Mouse (Mus musculus): ENCODE measurements around the gene Gm44805. TPM values are rescaled to one million over a fixed set of nuclear protein-coding genes. Genes with fewer than 3 reads are reported as not detected.

Gm44805 gene
- total RNA-seq, 2 experiments from 2014 or later, result not detected

GRCm38 (mm10) chr7:19634591-19634990 lies 46.6 kb downstream of the Gm44805 start:
- ATAC-seq (replicated peaks; ENCODE audit: low FRiP score, poor library complexity, severe bottlenecking), result no peak

DNA sequence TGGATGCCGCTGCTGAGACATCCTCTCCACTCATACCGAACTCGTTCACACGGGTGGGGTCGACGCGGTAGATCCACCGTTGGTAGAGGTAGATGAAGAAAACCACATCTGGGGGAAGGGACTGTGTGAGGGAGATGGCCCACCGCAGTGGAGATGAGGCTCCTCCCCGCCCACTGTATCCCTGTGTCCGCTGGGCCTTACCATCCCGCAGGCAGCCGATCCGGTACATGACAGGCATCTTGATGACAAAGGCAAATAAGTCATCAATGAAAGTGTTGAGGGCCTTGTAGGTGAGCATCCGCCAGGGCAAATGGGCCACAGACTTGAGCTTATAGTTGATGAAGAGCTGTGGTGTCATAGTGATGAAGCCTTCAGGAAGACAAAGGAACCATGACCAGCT lies 47.4 kb downstream of the Gm44805 start:
- no peak for ATAC-seq (replicated peaks; ENCODE audit: low FRiP score, poor library complexity, severe bottlenecking)

DNA sequence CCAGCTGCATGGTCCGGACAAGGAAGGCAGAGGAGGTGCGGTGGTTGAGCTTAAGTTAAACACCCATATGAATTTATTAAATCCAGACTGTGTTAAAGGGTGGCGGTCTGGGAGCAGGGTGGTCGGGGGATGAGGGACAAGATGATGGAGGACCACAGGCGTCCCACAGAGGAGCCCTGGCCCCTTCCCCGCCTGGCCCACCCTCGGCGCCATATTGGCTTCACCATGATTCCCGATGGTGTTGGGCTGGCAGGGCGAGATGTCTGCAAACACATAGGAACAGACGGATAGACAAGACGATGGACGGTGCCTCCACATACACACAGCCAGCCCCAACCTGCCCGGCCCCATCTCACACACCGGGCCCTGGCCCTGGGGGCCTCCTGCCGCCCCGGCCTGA lies 48.0 kb downstream of the Gm44805 start:
- no peak for ATAC-seq (replicated peaks; ENCODE audit: low FRiP score, poor library complexity, severe bottlenecking)

DNA sequence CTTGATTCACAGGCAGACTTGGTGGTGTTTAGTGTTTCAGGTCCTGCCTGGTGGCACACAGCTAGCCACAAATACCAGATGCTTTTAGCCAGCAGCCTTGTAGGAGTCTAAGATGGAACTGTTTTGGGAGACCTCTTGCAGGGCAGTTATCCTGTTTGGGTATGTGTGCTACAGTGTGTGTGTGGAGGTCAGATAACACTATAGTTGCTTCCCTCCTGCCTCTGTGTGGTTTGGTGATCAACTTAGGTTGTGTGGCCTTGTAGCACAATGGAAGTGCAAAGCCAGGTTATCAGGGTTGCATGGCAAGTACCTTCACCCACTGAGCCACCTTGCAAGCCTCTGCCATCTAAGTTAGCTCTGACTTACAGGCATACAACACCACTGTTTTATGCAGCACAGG lies 48.5 kb downstream of the Gm44805 start:
- peak; percentile 37; the same call in 1 of the 2 replicates for ATAC-seq (replicated peaks; ENCODE audit: low FRiP score, poor library complexity, severe bottlenecking)

DNA sequence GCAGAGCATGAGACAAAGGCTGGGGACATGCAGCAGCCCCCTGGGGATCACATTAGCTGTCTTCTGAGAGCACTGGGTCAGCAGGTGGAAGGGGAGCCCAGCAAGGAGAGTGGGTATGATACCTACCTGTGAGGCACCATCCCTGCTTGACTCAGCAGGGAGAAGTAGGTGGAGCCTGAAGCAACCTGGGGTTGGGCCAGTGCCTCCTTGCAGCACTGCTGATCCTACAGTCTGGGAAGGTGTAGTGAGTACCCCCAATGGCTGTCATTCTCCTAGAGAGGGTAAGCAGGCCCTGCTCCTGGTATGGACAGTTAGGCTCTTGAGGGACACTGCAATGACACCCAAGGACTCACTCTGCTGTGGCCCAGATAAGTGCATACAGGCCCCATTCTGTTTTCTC lies 48.9 kb downstream of the Gm44805 start:
- ATAC-seq (replicated peaks; ENCODE audit: low FRiP score, poor library complexity, severe bottlenecking), result peak; percentile 51

DNA sequence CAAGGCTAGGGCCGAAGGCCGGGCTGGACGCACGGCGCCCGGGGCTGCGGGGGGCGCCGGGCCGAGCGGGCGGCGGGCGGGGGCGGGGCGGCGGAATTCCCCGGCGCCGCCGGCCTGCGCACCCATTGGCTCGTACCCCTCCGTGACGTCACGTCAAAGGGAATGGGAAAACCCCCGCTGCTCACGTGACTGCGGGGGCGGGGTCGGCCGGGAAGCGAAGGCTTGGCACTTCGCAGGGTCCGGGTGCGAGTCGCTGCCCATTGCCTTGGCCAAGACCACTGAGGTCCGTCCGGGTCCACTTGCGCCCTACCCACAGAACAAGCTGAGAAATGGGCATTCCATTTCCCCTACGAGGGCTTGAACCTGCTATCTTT lies 51.9 kb downstream of the Gm44805 start, which contains the start of gene Relb:
Gene Relb (minus strand): TSS at position 78 of the 374 bp plus-strand sequence.
- ATAC-seq (replicated peaks; ENCODE audit: low FRiP score, poor library complexity, severe bottlenecking), result peak; percentile 61

DNA sequence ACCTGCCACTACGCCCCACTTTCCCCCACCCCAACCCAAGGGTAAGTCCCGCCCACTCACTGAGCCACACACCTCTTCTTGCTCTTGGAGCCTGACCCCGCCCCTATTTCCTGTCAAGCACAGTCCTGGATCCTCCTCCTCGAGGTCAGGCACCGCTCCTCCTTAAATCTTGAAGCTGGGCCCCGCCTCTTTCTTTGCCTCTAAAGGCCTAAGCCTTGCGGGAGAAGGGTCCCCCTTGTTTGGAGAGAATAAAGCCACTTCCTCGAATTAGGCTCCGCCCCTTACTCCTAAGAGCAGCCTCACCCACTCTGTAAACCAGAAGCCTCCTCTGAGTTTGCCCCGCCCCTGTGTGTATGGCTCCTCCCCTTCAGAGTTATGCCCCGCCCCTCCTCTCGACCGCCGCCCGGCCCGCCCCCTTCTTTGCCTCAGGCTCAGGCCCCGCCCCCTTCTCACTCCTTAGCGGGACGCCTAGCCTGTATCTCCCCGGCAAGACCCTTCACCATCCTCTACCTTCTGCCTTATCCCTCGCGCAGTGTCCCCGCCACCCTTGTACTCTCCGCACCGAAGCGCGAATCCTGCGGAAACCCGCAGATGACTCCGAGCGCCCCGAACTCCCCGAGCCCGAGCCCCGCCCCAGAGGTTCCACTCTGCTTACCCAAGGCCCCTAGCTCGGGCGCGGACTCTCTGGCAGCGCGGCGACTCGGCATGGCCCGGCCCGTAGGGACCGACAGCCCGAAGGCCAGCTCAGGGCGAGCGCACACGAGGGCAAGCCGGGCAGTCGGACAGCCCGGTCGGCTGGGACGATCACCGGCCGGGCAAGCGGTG lies 52.5 kb downstream of the Gm44805 start:
- ATAC-seq (replicated peaks; ENCODE audit: low FRiP score, poor library complexity, severe bottlenecking), result peak; percentile 66

DNA sequence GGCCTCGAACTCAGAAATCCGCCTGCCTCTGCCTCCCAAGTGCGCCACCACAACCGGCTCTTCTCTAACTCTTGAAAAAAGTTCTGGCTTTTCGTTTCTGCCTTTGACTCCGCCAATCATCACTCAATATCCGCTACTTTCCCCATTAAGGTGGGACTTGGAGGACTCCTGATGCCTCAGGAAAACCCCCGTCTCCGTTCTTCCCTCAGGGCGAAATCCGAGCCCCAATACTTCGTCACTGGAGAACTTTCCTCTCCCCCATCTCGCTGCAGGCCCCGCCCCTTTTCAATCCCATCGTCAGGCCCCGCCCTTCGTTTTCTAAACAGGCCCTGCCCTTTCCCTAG lies 53.1 kb downstream of the Gm44805 start:
- ATAC-seq (replicated peaks; ENCODE audit: low FRiP score, poor library complexity, severe bottlenecking), result no peak

DNA sequence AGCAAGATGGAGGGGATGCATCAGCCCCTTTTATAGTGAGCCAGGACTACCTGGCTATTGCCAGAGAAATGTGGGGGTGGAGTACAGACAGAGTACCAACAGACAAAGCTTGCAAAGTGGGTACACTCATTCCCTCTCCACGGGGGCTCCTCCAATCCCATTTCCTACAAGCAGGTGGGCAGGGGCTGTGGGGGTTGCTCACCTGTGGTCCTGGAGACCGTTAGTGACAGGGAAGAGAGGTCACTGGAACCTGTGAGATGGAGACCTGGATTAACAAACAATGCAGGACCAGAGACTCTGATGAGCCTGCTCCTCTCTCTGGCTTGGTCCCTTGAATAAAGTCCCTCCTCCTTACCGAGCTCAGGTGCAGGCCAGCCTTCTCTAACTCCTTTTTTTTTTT lies 53.5 kb downstream of the Gm44805 start:
- ATAC-seq (replicated peaks; ENCODE audit: low FRiP score, poor library complexity, severe bottlenecking), result no peak

DNA sequence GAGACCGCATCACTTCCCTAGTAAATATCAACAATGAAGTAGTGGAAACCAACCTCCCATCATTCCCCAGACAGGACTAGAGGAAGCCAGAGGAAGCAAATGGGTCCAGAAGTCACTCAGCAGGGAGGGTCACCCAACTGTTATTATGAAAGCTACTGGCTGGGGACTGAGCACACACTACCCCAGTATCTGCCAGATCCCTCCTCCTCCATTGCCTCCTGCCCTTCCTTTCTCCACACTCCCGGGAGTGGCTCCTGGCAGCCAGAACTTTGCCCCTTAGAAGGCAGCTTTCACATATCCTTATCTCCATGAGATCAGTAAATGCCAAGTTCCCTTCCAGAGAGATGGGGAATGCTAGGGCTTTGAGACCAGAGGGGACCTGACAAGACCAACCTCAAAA lies 57.8 kb downstream of the Gm44805 start:
- no peak for ATAC-seq (replicated peaks; ENCODE audit: low FRiP score, poor library complexity, severe bottlenecking)

GRCm38 (mm10) chr7:19622241-19622640 lies 59.0 kb downstream of the Gm44805 start:
- ATAC-seq (replicated peaks; ENCODE audit: low FRiP score, poor library complexity, severe bottlenecking), result no peak

Other genes starting within 250 kb of the Gm44805 start
- 1.9 and 5.2 TPM in 2 replicates for gene Mark4, start 222.6 kb downstream of the Gm44805 start, total RNA-seq (2015; ENCODE audit: low replicate concordance)
- gene Mark4, start 222.6 kb downstream of the Gm44805 start, total RNA-seq (2017; ENCODE audit: low replicate concordance), result 1.7 and 2.8 TPM in 2 replicates
- not detected in 2 replicates for gene Exoc3l2, start 218.1 kb downstream of the Gm44805 start, total RNA-seq (2015; ENCODE audit: low replicate concordance)
- not detected in 2 replicates for gene Exoc3l2, start 218.1 kb downstream of the Gm44805 start, total RNA-seq (2017; ENCODE audit: low replicate concordance)
- 3.5 and 4.2 TPM in 2 replicates for gene Bloc1s3, start 173.1 kb downstream of the Gm44805 start, total RNA-seq (2015; ENCODE audit: low replicate concordance)
- 0.84 and 1.5 TPM in 2 replicates for gene Bloc1s3, start 173.1 kb downstream of the Gm44805 start, total RNA-seq (2017; ENCODE audit: low replicate concordance)
- gene Trappc6a, start 173.0 kb downstream of the Gm44805 start, total RNA-seq (2015; ENCODE audit: low replicate concordance), result 17.9 and 18.8 TPM in 2 replicates
- gene Trappc6a, start 173.0 kb downstream of the Gm44805 start, total RNA-seq (2017; ENCODE audit: low replicate concordance), result 2.7 and 7.8 TPM in 2 replicates
- not detected in 2 replicates for gene Nkpd1, start 163.6 kb downstream of the Gm44805 start, total RNA-seq (2015; ENCODE audit: low replicate concordance)
- not detected in 2 replicates for gene Nkpd1, start 163.6 kb downstream of the Gm44805 start, total RNA-seq (2017; ENCODE audit: low replicate concordance)
- 12.5 and 13.3 TPM in 2 replicates for gene Ppp1r37, start 118.3 kb downstream of the Gm44805 start, total RNA-seq (2015; ENCODE audit: low replicate concordance)
- 22.9 and 37.9 TPM in 2 replicates for gene Ppp1r37, start 118.3 kb downstream of the Gm44805 start, total RNA-seq (2017; ENCODE audit: low replicate concordance)
- gene Zfp296, start 104.1 kb downstream of the Gm44805 start, total RNA-seq (2015; ENCODE audit: low replicate concordance), result not detected in 2 replicates
- 0.84 TPM in 1 of 2 replicates, not detected in the other for gene Zfp296, start 104.1 kb downstream of the Gm44805 start, total RNA-seq (2017; ENCODE audit: low replicate concordance)
- 32.0 and 46.7 TPM in 2 replicates for gene Gemin7, start 103.8 kb downstream of the Gm44805 start, total RNA-seq (2015; ENCODE audit: low replicate concordance)
- 10.2 and 13.5 TPM in 2 replicates for gene Gemin7, start 103.8 kb downstream of the Gm44805 start, total RNA-seq (2017; ENCODE audit: low replicate concordance)
- 0.96 and 2.3 TPM in 2 replicates for gene Clasrp, start 76.9 kb downstream of the Gm44805 start, total RNA-seq (2015; ENCODE audit: low replicate concordance)
- 14.9 and 21.9 TPM in 2 replicates for gene Clasrp, start 76.9 kb downstream of the Gm44805 start, total RNA-seq (2017; ENCODE audit: low replicate concordance)
- 1.5 TPM in 1 of 2 replicates, not detected in the other for gene Relb, start 52.0 kb downstream of the Gm44805 start, total RNA-seq (2015; ENCODE audit: low replicate concordance)
- gene Relb, start 52.0 kb downstream of the Gm44805 start, total RNA-seq (2017; ENCODE audit: low replicate concordance), result 0.68 and 2.2 TPM in 2 replicates
- gene Clptm1, start 16.4 kb downstream of the Gm44805 start, total RNA-seq (2015; ENCODE audit: low replicate concordance), result 10.0 and 23.2 TPM in 2 replicates
- 12.0 and 15.7 TPM in 2 replicates for gene Clptm1, start 16.4 kb downstream of the Gm44805 start, total RNA-seq (2017; ENCODE audit: low replicate concordance)
- gene Apoc2, start 3.5 kb downstream of the Gm44805 start, total RNA-seq (2015; ENCODE audit: low replicate concordance), result 10.4 and 16.1 TPM in 2 replicates
- gene Apoc2, start 3.5 kb downstream of the Gm44805 start, total RNA-seq (2017; ENCODE audit: low replicate concordance), result 4.7 and 8.3 TPM in 2 replicates
- gene Apoc4, start 56 bp upstream of the Gm44805 start, total RNA-seq (2015; ENCODE audit: low replicate concordance), result not detected in 2 replicates
- not detected in 2 replicates for gene Apoc4, start 56 bp upstream of the Gm44805 start, total RNA-seq (2017; ENCODE audit: low replicate concordance)
- gene Apoc1, start 11.2 kb upstream of the Gm44805 start, total RNA-seq (2015; ENCODE audit: low replicate concordance), result 5.8 TPM in 1 of 2 replicates, not detected in the other
- gene Apoc1, start 11.2 kb upstream of the Gm44805 start, total RNA-seq (2017; ENCODE audit: low replicate concordance), result 3.6 TPM in 1 of 2 replicates, not detected in the other
- gene Apoe, start 17.8 kb upstream of the Gm44805 start, total RNA-seq (2015; ENCODE audit: low replicate concordance), result 53.0 and 57.3 TPM in 2 replicates
- gene Apoe, start 17.8 kb upstream of the Gm44805 start, total RNA-seq (2017; ENCODE audit: low replicate concordance), result 220 and 224 TPM in 2 replicates
- gene Tomm40, start 34.0 kb upstream of the Gm44805 start, total RNA-seq (2015; ENCODE audit: low replicate concordance), result 6.5 and 8.2 TPM in 2 replicates
- 3.4 and 9.6 TPM in 2 replicates for gene Tomm40, start 34.0 kb upstream of the Gm44805 start, total RNA-seq (2017; ENCODE audit: low replicate concordance)
- gene Nectin2, start 69.1 kb upstream of the Gm44805 start, total RNA-seq (2015; ENCODE audit: low replicate concordance), result not detected in 2 replicates
- 1.0 TPM in 1 of 2 replicates, not detected in the other for gene Nectin2, start 69.1 kb upstream of the Gm44805 start, total RNA-seq (2017; ENCODE audit: low replicate concordance)
- not detected in 2 replicates for gene Bcam, start 89.6 kb upstream of the Gm44805 start, total RNA-seq (2015; ENCODE audit: low replicate concordance)
- not detected in 2 replicates for gene Bcam, start 89.6 kb upstream of the Gm44805 start, total RNA-seq (2017; ENCODE audit: low replicate concordance)
- gene Cblc, start 115.4 kb upstream of the Gm44805 start, total RNA-seq (2015; ENCODE audit: low replicate concordance), result not detected in 2 replicates
- gene Cblc, start 115.4 kb upstream of the Gm44805 start, total RNA-seq (2017; ENCODE audit: low replicate concordance), result not detected in 2 replicates
- 14.8 TPM in 1 of 2 replicates, not detected in the other for gene Bcl3, start 141.3 kb upstream of the Gm44805 start, total RNA-seq (2015; ENCODE audit: low replicate concordance)
- gene Bcl3, start 141.3 kb upstream of the Gm44805 start, total RNA-seq (2017; ENCODE audit: low replicate concordance), result 0.84 and 1.5 TPM in 2 replicates
- not detected in 2 replicates for gene Gm19345, start 170.6 kb upstream of the Gm44805 start, total RNA-seq (2015; ENCODE audit: low replicate concordance)
- not detected in 2 replicates for gene Gm19345, start 170.6 kb upstream of the Gm44805 start, total RNA-seq (2017; ENCODE audit: low replicate concordance)
- gene Ceacam16, start 179.9 kb upstream of the Gm44805 start, total RNA-seq (2015; ENCODE audit: low replicate concordance), result 0.38 TPM in 1 of 2 replicates, not detected in the other
- gene Ceacam16, start 179.9 kb upstream of the Gm44805 start, total RNA-seq (2017; ENCODE audit: low replicate concordance), result not detected in 2 replicates
- not detected in 2 replicates for gene Ceacam19, start 206.5 kb upstream of the Gm44805 start, total RNA-seq (2015; ENCODE audit: low replicate concordance)
- gene Ceacam19, start 206.5 kb upstream of the Gm44805 start, total RNA-seq (2017; ENCODE audit: low replicate concordance), result 0.28 TPM in 1 of 2 replicates, not detected in the other
- gene Pvr, start 239.7 kb upstream of the Gm44805 start, total RNA-seq (2015; ENCODE audit: low replicate concordance), result 0.42 TPM in 1 of 2 replicates, not detected in the other
- gene Pvr, start 239.7 kb upstream of the Gm44805 start, total RNA-seq (2017; ENCODE audit: low replicate concordance), result 1.9 TPM in 1 of 2 replicates, not detected in the other

Data from erythroblast, adult 5-6 weeks (primary cell).